Mouse (Mus musculus) limb, embryonic 14.5 days (tissue): ENCODE data around the gene Stx6. TPM values are rescaled to one million over a fixed set of nuclear protein-coding genes. Genes with fewer than 3 reads are reported as not detected.

Experiments
- ATAC-seq: fragments of 200-750 bp; cut with Nextera tagmentation; 2 replicates; pipeline ENCODE4 v1.8.0; 2017; ENCODE audit warnings: low read depth, moderate number of reproducible peaks, moderate TSS enrichment; ENCODE audit not compliant: low FRiP score
- DNase-seq: peaks from one replicate; pipeline ENCODE4 v3.0.0-alpha.2; 2015; ENCODE audit warnings: low spot score
- H3K27ac ChIP-seq: fragments of 300-500 bp; sonication (generic); replicated peaks from 2 replicates; pipeline ENCODE4 v1.5.1; 2014; ENCODE audit warnings: low read depth, mild to moderate bottlenecking, low read length, moderate library complexity, mixed read lengths
- H3K27me3 ChIP-seq: fragments of 300-500 bp; sonication (generic); 2 replicates; pipeline ENCODE4 v1.6.1; 2014; ENCODE audit warnings: low read length, mixed read lengths; ENCODE audit not compliant: control insufficient read depth, insufficient read depth
- H3K36me3 ChIP-seq: fragments of 300-500 bp; sonication (generic); 2 replicates; pipeline ENCODE4 v1.6.1; 2014; ENCODE audit warnings: mild to moderate bottlenecking, low read length, moderate library complexity, mixed read lengths; ENCODE audit not compliant: control insufficient read depth, insufficient read depth
- H3K4me1 ChIP-seq: fragments of 300-500 bp; sonication (generic); 2 replicates; pipeline ENCODE4 v1.6.1; 2014; ENCODE audit warnings: antibody characterized with exemption, low read length, mixed read lengths; ENCODE audit not compliant: control insufficient read depth, insufficient read depth
- H3K4me2 ChIP-seq: fragments of 300-500 bp; sonication (generic); replicated peaks from 2 replicates; pipeline ENCODE4 v1.6.1; 2014; ENCODE audit warnings: low read depth, mild to moderate bottlenecking, low read length, moderate library complexity; ENCODE audit not compliant: severe bottlenecking
- H3K4me3 ChIP-seq: fragments of 300-500 bp; sonication (generic); replicated peaks from 2 replicates; pipeline ENCODE4 v1.5.1; 2014; ENCODE audit warnings: low read length
- H3K9ac ChIP-seq: fragments of 300-500 bp; sonication (generic); 2 replicates; pipeline ENCODE4 v1.6.1; 2014; ENCODE audit warnings: mild to moderate bottlenecking, low read depth, low read length, moderate library complexity; ENCODE audit not compliant: severe bottlenecking
- H3K9me3 ChIP-seq: fragments of 300-500 bp; sonication (generic); 2 replicates; pipeline ENCODE4 v1.6.1; 2016; ENCODE audit warnings: low read length; ENCODE audit not compliant: control insufficient read depth
- POLR2A ChIP-seq: fragments of 200-500 bp; IDR thresholded peaks from 2 replicates; pipeline ENCODE4 v1.8.0; 2012; ENCODE audit warnings: inconsistent platforms, mild to moderate bottlenecking, moderate library complexity, borderline replicate concordance; ENCODE audit not compliant: insufficient read depth, insufficient read length; ENCODE audit errors: extremely low read depth
- WGBS: fragments of 180-500 bp; shearing (Covaris S2); extraction: QIAGEN DNeasy Blood & Tissue Kit; methylation state at CpG from one replicate; pipeline ENCODE4 v1.1.7; 2014; 5-methylcytosine and 5-hydroxymethylcytosine counted together
- polyA plus RNA-seq, 2 experiments: library from polyadenylated mRNA; depleted of rRNA in 1 of 2; stranded (reverse) in 1 of 2; unstranded in 1 of 2; fragments of >200 nt; fragmentation: Nextera tagmentation in 1 of 2; extraction: Ambion mirVana in 1 of 2; gene quantifications; 2 replicates each; pipeline versions ENCODE4 v1.2.1 to v1.2.3; 2012 to 2014

Stx6 gene
- polyA plus RNA-seq, 2 experiments: 80.1 to 89.9 TPM

- H3K9me3 ChIP-seq: no peaks in the 10 kb centered on the region
- no peak overlapping the region for H3K27ac ChIP-seq
- H3K36me3 ChIP-seq: no peaks in the 10 kb centered on the region
- TF ChIP-seq POLR2A: no peak
- no peak for ATAC-seq
- no peak overlapping the region for H3K4me2 ChIP-seq
- DNase-seq: no peak
- 40% methylated on average over 5 of the region's 5 CpGs for WGBS
- H3K27me3 ChIP-seq: no peaks in the 10 kb centered on the region
- no peak overlapping the region for H3K4me3 ChIP-seq
- H3K4me1 ChIP-seq: peaks cover 9% of the 10 kb centered on the region
- no peak overlapping the region for H3K9ac ChIP-seq
These were observed 89.5 kb downstream of the Stx6 start for GRCm38 (mm10) chr1:155248041-155248440.

- TF ChIP-seq POLR2A: no peak
- Histone ChIP-seq H3K27me3 (no peaks in the 10 kb centered on the region), H3K36me3 (no peaks in the 10 kb centered on the region), H3K4me2 (no peak overlapping the region), H3K27ac (no peak overlapping the region), H3K9me3 (no peaks in the 10 kb centered on the region), H3K9ac (no peak overlapping the region), H3K4me1 (peaks cover 7% of the 10 kb centered on the region), H3K4me3 (no peak overlapping the region)
- ATAC-seq: no peak
- 40% methylated on average over 5 of the region's 5 CpGs for WGBS
- no peak for DNase-seq
These were observed 91.4 kb downstream of the Stx6 start for GRCm38 (mm10) chr1:155249896-155250295.

DNA sequence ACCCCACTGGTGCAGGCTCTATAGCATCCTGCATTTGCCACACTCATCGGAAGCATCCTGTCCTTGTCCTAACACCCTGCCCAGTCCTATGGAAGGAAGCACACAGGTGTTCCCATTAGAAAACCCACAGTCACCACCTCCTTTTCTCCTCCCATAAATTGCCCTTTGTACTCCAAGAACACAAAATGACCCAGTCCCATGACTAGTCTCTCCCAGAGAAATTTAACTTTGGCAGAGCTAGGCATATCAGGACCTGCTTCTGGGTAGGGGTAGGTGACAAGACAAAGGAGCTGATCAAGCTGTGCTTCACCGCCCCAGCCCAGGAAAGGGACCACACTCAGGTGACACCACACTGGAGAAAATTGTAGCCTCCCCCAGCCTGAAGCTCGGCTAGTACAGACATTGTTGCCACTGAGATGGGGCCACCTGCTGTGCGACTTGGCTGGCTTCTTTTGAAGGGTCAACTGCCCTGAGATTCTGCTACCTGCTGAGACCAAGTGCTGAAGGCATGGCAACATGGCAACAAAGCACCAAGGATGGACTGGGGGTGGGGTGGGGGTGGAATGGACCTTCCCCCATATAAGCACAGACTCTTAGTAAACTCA is 92.1 kb downstream of the Stx6 start:
- no peak for ATAC-seq
- H3K9me3 ChIP-seq: no peaks in the 10 kb centered on the region

GRCm38 (mm10) chr1:155251596-155251995 is 93.1 kb downstream of the Stx6 start:
- no peak for TF ChIP-seq POLR2A

More for the DNA sequence above, 92.1 kb downstream of the Stx6 start:
- no peak overlapping the region for H3K27ac ChIP-seq
- no peaks in the 10 kb centered on the region for H3K36me3 ChIP-seq
- TF ChIP-seq POLR2A: no peak
- H3K9ac ChIP-seq: no peak overlapping the region
- peaks cover 2% of the 10 kb centered on the region for H3K4me1 ChIP-seq
- 37% methylated on average over 4 of the region's 4 CpGs for WGBS
- H3K27me3 ChIP-seq: no peaks in the 10 kb centered on the region
- no peak overlapping the region for H3K4me2 ChIP-seq
- H3K4me3 ChIP-seq: no peak overlapping the region
- DNase-seq: no peak

DNA sequence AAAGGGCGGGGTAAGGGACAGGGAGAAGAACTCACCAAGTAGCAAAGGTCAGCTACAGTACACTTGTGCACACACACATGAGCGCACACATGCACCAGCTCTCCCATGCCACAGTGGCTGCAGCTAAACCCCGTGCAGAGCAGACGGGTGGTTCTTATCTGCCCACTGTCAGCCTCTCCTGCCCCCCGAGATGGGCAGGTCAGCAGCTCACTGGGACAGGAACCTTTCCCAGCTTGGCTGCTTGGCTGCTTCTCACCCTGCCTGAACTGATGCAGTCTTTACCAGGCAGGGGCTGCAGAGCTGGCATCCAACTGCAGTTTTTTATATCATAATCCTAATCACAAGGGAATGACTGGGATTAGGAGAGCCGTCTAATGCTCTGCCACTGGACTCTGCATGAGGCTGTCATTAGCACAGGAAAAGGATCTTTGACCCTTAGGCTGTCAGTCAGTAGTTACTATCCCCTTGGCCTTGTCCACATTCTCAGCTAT is 94.2 kb downstream of the Stx6 start:
- Histone ChIP-seq H3K27ac (no peak overlapping the region), H3K4me2 (no peak overlapping the region), H3K36me3 (no peaks in the 10 kb centered on the region), H3K9ac (no peak overlapping the region), H3K27me3 (no peaks in the 10 kb centered on the region), H3K4me3 (no peak overlapping the region), H3K4me1 (no peaks in the 10 kb centered on the region), H3K9me3 (no peaks in the 10 kb centered on the region)
- DNase-seq (no peak), ATAC-seq (no peak)
- 60% methylated on average over 6 of the region's 6 CpGs for WGBS
- no peak for TF ChIP-seq POLR2A

More at GRCm38 (mm10) chr1:155251596-155251995, 93.1 kb downstream of the Stx6 start:
- Histone ChIP-seq H3K9me3 (no peaks in the 10 kb centered on the region), H3K36me3 (no peaks in the 10 kb centered on the region), H3K9ac (no peak overlapping the region), H3K27ac (no peak overlapping the region), H3K4me3 (no peak overlapping the region), H3K4me2 (no peak overlapping the region), H3K4me1 (no peaks in the 10 kb centered on the region), H3K27me3 (no peaks in the 10 kb centered on the region)
- DNase-seq (no peak), ATAC-seq (no peak)
- 80% methylated on average over 5 of the region's 5 CpGs for WGBS

- Histone ChIP-seq H3K9me3 (no peaks in the 10 kb centered on the region), H3K4me1 (no peaks in the 10 kb centered on the region), H3K4me2 (no peak overlapping the region), H3K27ac (no peak overlapping the region), H3K4me3 (no peak overlapping the region), H3K9ac (no peak overlapping the region), H3K27me3 (no peaks in the 10 kb centered on the region), H3K36me3 (no peaks in the 10 kb centered on the region)
- no peak for TF ChIP-seq POLR2A
- WGBS: 46% methylated on average over 12 of the region's 12 CpGs
- DNase-seq (no peak), ATAC-seq (no peak)
These were observed 94.6 kb downstream of the Stx6 start for GRCm38 (mm10) chr1:155253126-155253525.
